Mouse (Mus musculus) liver, adult 2 months (tissue): Measurements from ENCODE around the gene Slc10a4. TPM values are rescaled to one million over a fixed set of nuclear protein-coding genes. Genes with fewer than 3 reads are reported as not detected.
A peak's percentile ranks its signal among the peaks of the same experiment; 100 is the strongest.

Experiments used
- DNase-seq: peaks from one replicate; pipeline ENCODE4 v3.0.0-alpha.2; 2011; ENCODE audit warnings: low read depth, low spot score; ENCODE audit errors: extremely low read depth
- H3K27ac ChIP-seq: fragments of 200-500 bp; replicated peaks from 2 replicates; pipeline ENCODE4 v1.5.1; 2012; ENCODE audit warnings: low read depth, mild to moderate bottlenecking, control low read depth, inconsistent platforms, low read length; ENCODE audit not compliant: insufficient read depth
- H3K27me3 ChIP-seq: fragments of 200-500 bp; 2 replicates; pipeline ENCODE4 v1.6.1; 2012; ENCODE audit warnings: mild to moderate bottlenecking, moderate library complexity, low read length, inconsistent platforms; ENCODE audit not compliant: control insufficient read depth, insufficient read depth
- H3K36me3 ChIP-seq: fragments of 200-500 bp; 2 replicates; pipeline ENCODE4 v1.6.1; 2012; ENCODE audit warnings: low read length, inconsistent platforms; ENCODE audit not compliant: control insufficient read depth, insufficient read depth
- H3K4me1 ChIP-seq: fragments of 200-500 bp; 2 replicates; pipeline ENCODE4 v1.6.1; 2011; ENCODE audit warnings: low read length; ENCODE audit not compliant: control insufficient read depth, insufficient read depth
- H3K4me3 ChIP-seq: fragments of 200-500 bp; 2 replicates; pipeline ENCODE4 v1.5.1; 2011; ENCODE audit warnings: low read depth, mild to moderate bottlenecking, control low read depth, low read length, moderate library complexity; ENCODE audit not compliant: insufficient read depth
- H3K79me2 ChIP-seq: fragments of 200-500 bp; 2 replicates; pipeline ENCODE4 v1.6.1; 2012; ENCODE audit warnings: inconsistent platforms, mild to moderate bottlenecking, low read length, moderate library complexity; ENCODE audit not compliant: control insufficient read depth, insufficient read depth
- H3K9ac ChIP-seq: fragments of 200-500 bp; 2 replicates; pipeline ENCODE4 v1.6.1; 2012; ENCODE audit warnings: low read depth, mild to moderate bottlenecking, control low read depth, inconsistent platforms, low read length
- CTCF ChIP-seq: fragments of 200-500 bp; IDR thresholded peaks from 2 replicates; pipeline ENCODE4 v1.5.1; 2011; ENCODE audit warnings: low read depth, low read length, control low read depth
- POLR2A ChIP-seq: fragments of 200-500 bp; IDR thresholded peaks from 2 replicates; pipeline ENCODE4 v1.6.1; 2011; ENCODE audit warnings: low read length, control low read depth; ENCODE audit not compliant: insufficient read depth; ENCODE audit errors: extremely low read depth
- WGBS: fragments of 180-500 bp; shearing (Covaris S2); methylation state at CpG from one replicate; pipeline ENCODE4 v1.1.7; 2018; 5-methylcytosine and 5-hydroxymethylcytosine counted together
- polyA plus RNA-seq: library from polyadenylated mRNA; depleted of rRNA; stranded (reverse); fragments of >200 nt; gene quantifications from 2 replicates; pipeline ENCODE4 v1.2.3, GENCODE M21; 2012; rRNA removed
- total RNA-seq: library from RNA; depleted of rRNA; stranded (reverse); fragments of >200 nt; gene quantifications from 2 replicates; pipeline ENCODE4 v1.2.3, GENCODE M21; 2014; rRNA removed

The Slc10a4 gene
- total and polyA plus RNA-seq, 2 experiments: not detected

- 91% methylated on average over 6 of the region's 6 CpGs for WGBS
- H3K36me3 ChIP-seq: peaks cover 55% of the 10 kb centered on the region
- no peak for DNase-seq
Measured at GRCm38 (mm10) chr5:73056457-73056856, 49.8 kb downstream of the Slc10a4 start.

GRCm38 (mm10) chr5:73056937-73057336 lies 50.3 kb downstream of the Slc10a4 start:
- TF ChIP-seq CTCF (no peak), POLR2A (no peak)
- H3K36me3 ChIP-seq: peaks cover 50% of the 10 kb centered on the region
- H3K79me2 ChIP-seq: no peaks in the 10 kb centered on the region
- H3K4me3 ChIP-seq: no peak overlapping the region
- no peak for DNase-seq
- WGBS: 88% methylated on average over 5 of the region's 5 CpGs
- H3K9ac ChIP-seq: no peak overlapping the region
- no peaks in the 10 kb centered on the region for H3K4me1 ChIP-seq
- no peaks in the 10 kb centered on the region for H3K27me3 ChIP-seq
- H3K27ac ChIP-seq: no peak overlapping the region

More at GRCm38 (mm10) chr5:73056457-73056856, 49.8 kb downstream of the Slc10a4 start:
- Histone ChIP-seq H3K27me3 (no peaks in the 10 kb centered on the region), H3K4me3 (no peak overlapping the region), H3K79me2 (no peaks in the 10 kb centered on the region), H3K27ac (no peak overlapping the region), H3K9ac (no peak overlapping the region), H3K4me1 (no peaks in the 10 kb centered on the region)
- TF ChIP-seq CTCF (peak; percentile 61), POLR2A (no peak)

DNA sequence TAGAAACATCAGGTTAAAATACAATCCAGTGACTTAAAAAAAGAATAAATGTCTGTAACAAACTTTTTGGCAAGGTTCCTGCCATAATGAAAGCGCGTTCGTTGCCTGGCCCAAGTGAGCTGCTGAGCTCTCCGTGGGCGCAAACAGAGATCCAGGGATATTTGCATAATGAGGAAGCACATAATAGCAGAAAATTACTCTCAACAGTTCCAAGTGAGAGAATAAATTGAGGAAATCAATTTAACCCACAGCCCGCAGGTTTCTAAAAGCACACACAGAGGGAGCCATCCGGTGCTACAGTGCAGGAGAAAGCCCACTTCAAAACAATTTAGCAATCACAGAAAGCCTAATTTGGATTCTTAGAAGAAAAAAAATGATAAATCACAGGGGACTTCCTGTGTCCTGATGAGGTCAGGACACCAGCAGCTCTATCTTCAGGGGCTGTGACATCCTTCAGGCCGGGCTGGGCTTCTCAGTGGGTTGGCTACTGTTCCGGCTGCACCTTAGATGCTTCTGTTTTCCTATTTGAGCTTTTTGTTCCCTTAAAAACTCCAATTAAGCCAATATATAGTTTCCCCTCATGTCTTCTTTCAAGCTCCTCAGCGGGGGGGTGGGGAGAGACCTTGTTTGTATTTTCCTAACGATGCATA lies 54.9 kb downstream of the Slc10a4 start:
- peaks cover 22% of the 10 kb centered on the region for H3K36me3 ChIP-seq
- TF ChIP-seq CTCF (no peak), POLR2A (no peak)
- no peaks in the 10 kb centered on the region for H3K79me2 ChIP-seq
- H3K27ac ChIP-seq: no peak overlapping the region
- 85% methylated on average over 11 of the region's 11 CpGs for WGBS
- no peak for DNase-seq
- H3K4me1 ChIP-seq: no peaks in the 10 kb centered on the region
- no peak overlapping the region for H3K9ac ChIP-seq
- H3K27me3 ChIP-seq: no peaks in the 10 kb centered on the region
- no peak overlapping the region for H3K4me3 ChIP-seq

Other genes starting within 250 kb of the Slc10a4 start
- 17.7 and 24.7 TPM in 2 replicates for gene Tec, start 138.4 kb upstream of the Slc10a4 start, total RNA-seq
- gene Tec, start 138.4 kb upstream of the Slc10a4 start, polyA plus RNA-seq: 5.3 and 6.6 TPM in 2 replicates
- gene Slain2, start 92.6 kb upstream of the Slc10a4 start, total RNA-seq: 12.7 and 14.0 TPM in 2 replicates
- 10.3 and 10.7 TPM in 2 replicates for gene Slain2, start 92.6 kb upstream of the Slc10a4 start, polyA plus RNA-seq
- gene Gm10135, start 32.2 kb upstream of the Slc10a4 start, total RNA-seq: not detected in 2 replicates
- gene Gm10135, start 32.2 kb upstream of the Slc10a4 start, polyA plus RNA-seq: not detected in 2 replicates
- 18.7 and 23.4 TPM in 2 replicates for gene Fryl, start 249.7 kb downstream of the Slc10a4 start, total RNA-seq
- 9.5 and 10.1 TPM in 2 replicates for gene Fryl, start 249.7 kb downstream of the Slc10a4 start, polyA plus RNA-seq